Mouse (Mus musculus): ENCODE measurements around the gene Ap1ar. TPM values are rescaled to one million over a fixed set of nuclear protein-coding genes. Genes with fewer than 3 reads are reported as not detected.

Gene Ap1ar
- total RNA-seq, 4 experiments from 2014 or later = 34.6 to 43.5 (median 42.4) TPM

Other genes starting within 250 kb of the Ap1ar start
- not detected for gene Neurog2, start 204.4 kb downstream of the Ap1ar start, total RNA-seq (2022)
- gene Alpk1, start 57.0 kb downstream of the Ap1ar start, total RNA-seq (2022) = 10 to 100 TPM; 11.8 to 21.1 (median 15.1) TPM
- 10 to 100 TPM in 1 of 4 experiments, 1 to 10 TPM in 3; 5.7 to 10.9 (median 8.4) TPM for gene Tifa, start 47.7 kb downstream of the Ap1ar start, total RNA-seq (2022)
- gene Fam241a, start 58.8 kb upstream of the Ap1ar start, total RNA-seq (2022) = 1 to 10 TPM; 3.0 to 5.2 (median 3.3) TPM